Mouse (Mus musculus): ENCODE data around the gene Deaf1. TPM values are rescaled to one million over a fixed set of nuclear protein-coding genes. Genes with fewer than 3 reads are reported as not detected.

Deaf1 gene
- total and polyA plus RNA-seq, 3 experiments = 3.5 to 31.6 (median 10.0) TPM

DNA sequence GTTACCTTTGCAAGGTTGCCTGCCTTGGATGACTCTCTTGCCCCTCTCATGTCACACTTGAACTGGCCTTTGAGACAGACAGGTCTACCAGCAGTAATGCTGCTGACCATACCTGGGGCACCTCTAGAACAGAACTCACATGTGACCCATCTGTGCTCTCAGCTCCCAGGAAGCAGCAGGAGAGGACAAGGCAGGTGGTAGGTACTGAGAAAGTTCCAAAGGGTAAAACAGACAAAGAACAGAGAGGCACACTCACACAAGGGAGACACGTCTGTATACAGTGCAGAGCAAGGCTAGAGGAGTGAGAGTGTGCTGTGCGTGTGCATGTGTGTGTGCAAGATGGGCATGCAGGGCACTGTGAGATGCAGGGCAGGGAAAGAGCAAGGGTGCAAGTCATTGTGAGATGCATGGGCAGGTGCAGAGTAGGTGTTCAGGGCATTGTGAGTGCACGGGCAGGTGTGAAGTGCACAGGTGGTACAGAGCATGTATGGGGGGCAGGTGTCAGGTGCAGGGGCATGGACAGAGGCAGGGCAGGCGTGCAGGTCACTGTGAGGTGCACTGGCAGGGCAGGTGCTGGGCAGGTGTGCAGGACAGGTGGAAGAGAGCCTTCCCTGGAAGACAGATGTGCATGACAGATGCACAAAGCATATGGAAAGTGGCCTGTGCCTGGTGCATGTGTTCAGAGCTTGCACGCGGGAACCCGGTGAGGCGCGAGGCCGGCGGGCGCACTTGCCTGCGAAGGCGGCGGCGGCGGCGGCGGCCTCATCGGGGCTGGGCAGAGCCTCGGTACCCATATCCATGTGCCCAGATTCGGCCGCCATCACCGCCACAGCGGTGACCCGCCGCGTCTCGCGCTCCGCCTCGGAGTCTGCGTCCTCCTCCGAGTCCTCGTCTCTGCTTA, 694 bp downstream of the Deaf1 start:
- TF ChIP-seq SMC3 (IDR thresholded peaks at IDR 0.05; ENCODE audit: low read depth, low read length) = no peak
- peak; percentile 88 for TF ChIP-seq MAX (IDR thresholded peaks at IDR 0.05; ENCODE audit: low read length)
- TF ChIP-seq TCF12 (IDR thresholded peaks at IDR 0.05; ENCODE audit: low read depth, low read length) = 0 out of 2 replicates have a peak, but pooled peaks have one; percentile 23
- no peak for TF ChIP-seq USF1 (IDR thresholded peaks at IDR 0.05; ENCODE audit: low read depth, low read length)
- H3K36me3 ChIP-seq (replicated peaks in 1 of 2; ENCODE audit: control insufficient read depth in 1 of 2, insufficient read depth in 1 of 2, low read length in 1 of 2) = peaks cover 20 to 45% of the 10 kb centered on the region in 2 experiments
- peak overlapping the region; percentile 92 for H3K9ac ChIP-seq (ENCODE audit: insufficient read depth, low read depth)
- peaks cover 4% of the 10 kb centered on the region for H3K79me2 ChIP-seq (replicated peaks; ENCODE audit: control insufficient read depth, extremely low read depth, insufficient read depth, poor library complexity, severe bottlenecking)
- H3K4me3 ChIP-seq (replicated peaks in 1 of 3; ENCODE audit: low read depth in 2 of 3, low read length in 2 of 3, poor library complexity in 1 of 3) = peak overlapping the region; percentile 56 to 73 (median 71)
- no peak for DNase-seq (ENCODE audit: extremely low read depth)
- peaks cover 17 to 32% of the 10 kb centered on the region in 2 experiments for H3K4me1 ChIP-seq (ENCODE audit: control insufficient read depth in 1 of 2, insufficient read depth in 2 of 2)
- H3K9me3 ChIP-seq (replicated peaks; ENCODE audit: low read length) = no peaks in the 10 kb centered on the region
- no peaks in the 10 kb centered on the region for H3K27me3 ChIP-seq (replicated peaks)
- H3K27ac ChIP-seq (ENCODE audit: insufficient read depth, low read depth) = peak overlapping the region; percentile 18; the same call in 1 of the 2 replicates
- in situ Hi-C loops (cut with MboI; ENCODE audit: low pct_ligation_motif_present, low pct_unique_long_range_greater_than_20kb, low sequenced_read_pairs) (no loop called here), dilution Hi-C loops (cut with MboI; ENCODE audit: extremely low pct_ligation_motif_present, extremely low pct_unique_long_range_greater_than_20kb, low sequenced_read_pairs) (no loop called here)
- peak overlapping the region; percentile 55 for H3K4me2 ChIP-seq (ENCODE audit: insufficient read depth, low read depth, poor library complexity, severe bottlenecking)

DNA sequence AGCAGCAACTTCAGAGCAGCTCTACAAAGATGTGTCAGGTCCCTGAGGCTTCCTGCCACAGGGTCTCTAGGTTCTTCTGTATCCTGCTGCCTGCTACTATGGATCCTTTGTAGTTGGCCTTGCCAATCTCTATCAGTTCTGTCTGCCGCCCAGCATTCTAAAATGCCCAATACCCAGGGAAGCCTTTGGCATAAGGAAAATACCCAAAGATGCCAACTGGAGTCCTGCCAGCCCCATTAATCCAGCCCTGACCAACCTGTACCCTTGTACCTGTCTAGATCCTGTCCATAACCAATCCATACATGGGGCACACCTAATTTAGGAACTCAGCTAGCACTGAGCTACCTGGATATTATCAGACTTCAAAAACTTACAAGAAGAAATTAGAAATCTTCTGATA, 2.8 kb downstream of the Deaf1 start:
- no peak for DNase-seq (ENCODE audit: extremely low read depth)
- TF ChIP-seq ZNF384 (IDR thresholded peaks at IDR 0.05; ENCODE audit: low read depth, low read length) = no peak
- no peak for TF ChIP-seq PAX5 (IDR thresholded peaks at IDR 0.05; ENCODE audit: low read length)
- no peak for TF ChIP-seq KAT2A (IDR thresholded peaks at IDR 0.05; ENCODE audit: insufficient replicate concordance, low read length)
- TF ChIP-seq MEF2A (IDR thresholded peaks at IDR 0.05; ENCODE audit: borderline replicate concordance, low read depth, low read length) = no peak
- no peak for TF ChIP-seq RAD21 (IDR thresholded peaks at IDR 0.05; ENCODE audit: low read depth, low read length)
- TF ChIP-seq ETS1 (conservative IDR thresholded peaks at IDR 0.05; ENCODE audit: low read depth, low read length) = no peak
- no peak for TF ChIP-seq POLR2AphosphoS2 (IDR thresholded peaks at IDR 0.05; ENCODE audit: low read depth, low read length)
- no peak for TF ChIP-seq EP300 (IDR thresholded peaks at IDR 0.05; ENCODE audit: low read length)
- no peak for TF ChIP-seq BHLHE40 (IDR thresholded peaks at IDR 0.05; ENCODE audit: low read depth, low read length)
- TF ChIP-seq USF2 (conservative IDR thresholded peaks at IDR 0.05; ENCODE audit: low read depth, low read length) = no peak
- no peak for TF ChIP-seq MXI1 (IDR thresholded peaks at IDR 0.05; ENCODE audit: low read depth, low read length)
- no peak for TF ChIP-seq RCOR1 (conservative IDR thresholded peaks at IDR 0.05; ENCODE audit: low read depth, low read length)
- no peak for TF ChIP-seq JUND (conservative IDR thresholded peaks at IDR 0.05; ENCODE audit: low read depth, low read length)
- TF ChIP-seq POLR2A (IDR thresholded peaks at IDR 0.05; ENCODE audit: low read depth, low read length) = no peak
- no peak for TF ChIP-seq UBTF (IDR thresholded peaks at IDR 0.05; ENCODE audit: low read depth, low read length)
- TF ChIP-seq MYC (IDR thresholded peaks at IDR 0.05; ENCODE audit: low read depth, low read length) = no peak
- TF ChIP-seq HCFC1 (IDR thresholded peaks at IDR 0.05; ENCODE audit: low read depth, low read length) = no peak
- no peak overlapping the region for H3K4me3 ChIP-seq (replicated peaks in 1 of 3; ENCODE audit: low read depth in 2 of 3, low read length in 2 of 3, poor library complexity in 1 of 3)
- no peak overlapping the region for H3K9ac ChIP-seq (ENCODE audit: insufficient read depth, low read depth)
- no peak overlapping the region for H3K27ac ChIP-seq (ENCODE audit: insufficient read depth, low read depth)
- in situ Hi-C loops (cut with MboI; ENCODE audit: low pct_ligation_motif_present, low pct_unique_long_range_greater_than_20kb, low sequenced_read_pairs) (no loop called here), dilution Hi-C loops (cut with MboI; ENCODE audit: extremely low pct_ligation_motif_present, extremely low pct_unique_long_range_greater_than_20kb, low sequenced_read_pairs) (no loop called here)
- H3K36me3 ChIP-seq (replicated peaks in 1 of 2; ENCODE audit: control insufficient read depth in 1 of 2, insufficient read depth in 1 of 2, low read length in 1 of 2) = peaks cover 31 to 65% of the 10 kb centered on the region in 2 experiments
- no peaks in the 10 kb centered on the region for H3K27me3 ChIP-seq (replicated peaks)
- H3K4me2 ChIP-seq (ENCODE audit: insufficient read depth, low read depth, poor library complexity, severe bottlenecking) = no peak overlapping the region
- no peaks in the 10 kb centered on the region for H3K9me3 ChIP-seq (replicated peaks; ENCODE audit: low read length)
- peaks cover 4% of the 10 kb centered on the region for H3K79me2 ChIP-seq (replicated peaks; ENCODE audit: control insufficient read depth, extremely low read depth, insufficient read depth, poor library complexity, severe bottlenecking)
- peaks cover 17 to 32% of the 10 kb centered on the region in 2 experiments for H3K4me1 ChIP-seq (ENCODE audit: control insufficient read depth in 1 of 2, insufficient read depth in 2 of 2)

Data from CH12.LX (cell line).